Mouse (Mus musculus) urinary bladder, postnatal 10 days (tissue): Measurements from ENCODE around the gene Slfnl1.

ENCODE experiments used
- DNase-seq: peaks from one replicate; pipeline ENCODE4 v3.0.0; 2022; ENCODE audit warnings: low spot score

The Slfnl1 gene

GRCm38 (mm10) chr4:120581711-120582110 lies 49.7 kb downstream of the Slfnl1 start:
- no peak for DNase-seq
